Mouse (Mus musculus): ENCODE measurements around the gene Prkce. TPM values are rescaled to one million over a fixed set of nuclear protein-coding genes. Genes with fewer than 3 reads are reported as not detected.

The Prkce gene
- polyA plus RNA-seq, 1 experiment from 2014 or later = 6.7 TPM

GRCm38 (mm10) chr17:86393191-86393590 lies 225.6 kb downstream of the Prkce start:
- ATAC-seq (ENCODE audit: borderline replicate concordance, extremely low read depth, low FRiP score, low TSS enrichment) = no peak
- Histone ChIP-seq H3K9me3 (no peaks in the 10 kb centered on the region), H3K4me3 (no peak overlapping the region), H3K4me1 (no peaks in the 10 kb centered on the region), H3K36me3 (no peaks in the 10 kb centered on the region), H3K27me3 (no peaks in the 10 kb centered on the region), H3K27ac (no peak overlapping the region), H3K4me2 (no peak overlapping the region), H3K9ac (no peak overlapping the region)
- WGBS = 94% methylated on average over 10 of the region's 10 CpGs

GRCm38 (mm10) chr17:86397097-86397496 lies 229.5 kb downstream of the Prkce start:
- H3K27ac ChIP-seq = no peak overlapping the region

DNA sequence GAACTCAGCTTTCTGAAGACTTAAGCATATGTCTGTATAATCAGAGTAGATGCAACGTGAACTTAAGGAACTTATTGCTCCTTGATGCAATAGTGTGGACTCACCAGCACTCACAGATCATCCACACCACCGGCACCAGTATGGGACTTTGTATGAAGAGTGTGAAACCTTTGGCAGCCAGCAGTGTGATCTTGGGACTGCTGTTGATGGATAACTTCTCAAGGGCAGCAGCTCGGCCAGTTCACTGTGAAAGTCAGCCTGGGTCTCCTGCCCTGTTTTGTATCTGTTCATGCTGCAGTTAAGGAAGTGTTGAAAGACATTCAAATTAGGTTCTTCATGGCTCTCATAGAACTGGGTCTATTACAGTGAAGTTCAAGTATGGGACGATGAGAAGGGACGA lies 230.1 kb downstream of the Prkce start:
- H3K4me2 ChIP-seq = no peak overlapping the region
- no peaks in the 10 kb centered on the region for H3K9me3 ChIP-seq
- H3K27ac ChIP-seq = no peak overlapping the region
- no peak overlapping the region for H3K4me3 ChIP-seq
- ATAC-seq (ENCODE audit: borderline replicate concordance, extremely low read depth, low FRiP score, low TSS enrichment) = no peak
- no peak overlapping the region for H3K9ac ChIP-seq
- H3K4me1 ChIP-seq = no peaks in the 10 kb centered on the region
- WGBS = 58% methylated on average over 5 of the region's 5 CpGs
- H3K36me3 ChIP-seq = no peaks in the 10 kb centered on the region
- no peaks in the 10 kb centered on the region for H3K27me3 ChIP-seq

More at GRCm38 (mm10) chr17:86397097-86397496, 229.5 kb downstream of the Prkce start:
- H3K27me3 ChIP-seq = no peaks in the 10 kb centered on the region
- H3K4me2 ChIP-seq = no peak overlapping the region
- H3K9ac ChIP-seq = no peak overlapping the region
- no peaks in the 10 kb centered on the region for H3K4me1 ChIP-seq
- no peak for ATAC-seq (ENCODE audit: borderline replicate concordance, extremely low read depth, low FRiP score, low TSS enrichment)
- no peaks in the 10 kb centered on the region for H3K9me3 ChIP-seq
- H3K4me3 ChIP-seq = no peak overlapping the region
- H3K36me3 ChIP-seq = no peaks in the 10 kb centered on the region

DNA sequence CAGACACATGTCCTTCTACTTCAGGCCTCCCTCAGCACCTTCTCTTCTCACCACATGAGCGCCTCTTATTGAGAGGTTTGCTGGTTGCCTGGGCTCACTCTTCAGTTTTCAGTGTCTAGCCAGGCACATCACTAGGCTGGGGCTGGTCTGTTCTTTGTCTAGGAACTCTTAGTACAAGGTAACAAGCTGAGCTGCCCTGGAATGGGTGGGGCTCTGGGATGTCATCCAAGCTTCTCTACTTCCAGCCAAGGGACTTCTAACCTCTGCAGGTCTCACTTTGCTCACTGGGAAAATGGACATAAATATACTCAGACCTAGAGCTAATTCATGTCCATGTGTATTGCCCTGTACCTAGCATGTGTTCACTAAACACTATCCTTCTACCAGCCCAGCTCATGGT lies 230.6 kb downstream of the Prkce start:
- ATAC-seq (ENCODE audit: borderline replicate concordance, extremely low read depth, low FRiP score, low TSS enrichment) = no peak
- Histone ChIP-seq H3K9me3 (no peaks in the 10 kb centered on the region), H3K36me3 (no peaks in the 10 kb centered on the region), H3K9ac (no peak overlapping the region), H3K4me1 (no peaks in the 10 kb centered on the region), H3K27ac (no peak overlapping the region), H3K27me3 (no peaks in the 10 kb centered on the region), H3K4me2 (no peak overlapping the region), H3K4me3 (no peak overlapping the region)
- WGBS = 76% methylated on average over 1 of the region's 1 CpGs

DNA sequence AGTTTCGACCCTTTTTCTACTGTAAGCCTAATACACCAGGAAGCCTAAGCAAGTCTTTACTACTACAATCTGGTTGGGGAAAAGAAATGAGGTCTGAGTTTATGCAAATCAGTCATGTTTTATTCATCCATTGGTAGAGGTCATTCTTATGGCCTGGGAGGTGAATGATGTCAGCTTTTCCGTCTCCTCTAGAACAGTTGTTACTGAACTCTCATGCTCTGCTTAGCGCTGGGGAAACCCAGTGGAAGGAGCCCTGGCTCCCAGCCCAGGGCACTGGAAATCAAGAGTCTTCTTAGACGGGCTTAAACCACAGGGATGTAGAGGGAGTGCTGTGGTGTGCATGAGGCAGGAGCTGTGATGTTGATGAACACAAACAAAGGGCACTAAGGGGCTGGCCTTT lies 232.4 kb downstream of the Prkce start:
- H3K4me2 ChIP-seq = no peak overlapping the region
- no peak overlapping the region for H3K27ac ChIP-seq
- no peaks in the 10 kb centered on the region for H3K9me3 ChIP-seq
- H3K36me3 ChIP-seq = no peaks in the 10 kb centered on the region
- WGBS = 58% methylated on average over 4 of the region's 4 CpGs
- H3K27me3 ChIP-seq = no peaks in the 10 kb centered on the region
- H3K4me1 ChIP-seq = no peaks in the 10 kb centered on the region
- H3K4me3 ChIP-seq = no peak overlapping the region
- ATAC-seq (ENCODE audit: borderline replicate concordance, extremely low read depth, low FRiP score, low TSS enrichment) = no peak; the same call in 1 of the 2 replicates
- H3K9ac ChIP-seq = no peak overlapping the region

- peaks cover 11% of the 10 kb centered on the region; the same call in 1 of the 2 replicates for H3K4me1 ChIP-seq
- no peak overlapping the region for H3K4me3 ChIP-seq
- H3K9me3 ChIP-seq = no peaks in the 10 kb centered on the region
- H3K27ac ChIP-seq = no peak overlapping the region
- no peak overlapping the region for H3K4me2 ChIP-seq
- H3K27me3 ChIP-seq = no peaks in the 10 kb centered on the region
- 79% methylated on average over 11 of the region's 11 CpGs for WGBS
- H3K9ac ChIP-seq = no peak overlapping the region
- no peak for ATAC-seq (ENCODE audit: borderline replicate concordance, extremely low read depth, low FRiP score, low TSS enrichment)
- no peaks in the 10 kb centered on the region for H3K36me3 ChIP-seq
These were observed 237.4 kb downstream of the Prkce start for GRCm38 (mm10) chr17:86404795-86405501.

DNA sequence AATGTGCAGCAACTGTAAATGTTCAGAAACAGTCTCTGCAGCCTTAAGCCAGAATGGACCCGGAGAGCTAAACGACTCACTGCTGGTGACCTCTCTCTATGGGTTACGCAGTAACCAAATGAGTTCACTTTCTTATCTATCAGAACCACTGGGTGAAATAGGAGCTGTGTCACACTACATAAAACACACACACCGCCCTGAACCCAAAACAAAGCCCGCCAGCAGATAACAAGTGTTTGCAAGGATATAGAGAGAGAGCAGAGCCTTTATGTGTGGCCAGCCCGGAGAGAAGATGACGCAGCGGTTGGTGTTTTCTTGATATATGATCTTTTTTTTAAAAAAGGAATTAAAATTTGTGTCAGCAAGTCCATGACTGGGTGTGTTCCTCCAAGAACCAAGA lies 238.1 kb downstream of the Prkce start:
- Histone ChIP-seq H3K4me2 (no peak overlapping the region), H3K27me3 (no peaks in the 10 kb centered on the region), H3K9ac (no peak overlapping the region), H3K27ac (no peak overlapping the region), H3K36me3 (no peaks in the 10 kb centered on the region), H3K4me3 (no peak overlapping the region), H3K4me1 (peaks cover 11% of the 10 kb centered on the region; the same call in 1 of the 2 replicates), H3K9me3 (no peaks in the 10 kb centered on the region)
- 46% methylated on average over 8 of the region's 8 CpGs for WGBS
- ATAC-seq (ENCODE audit: borderline replicate concordance, extremely low read depth, low FRiP score, low TSS enrichment) = no peak

DNA sequence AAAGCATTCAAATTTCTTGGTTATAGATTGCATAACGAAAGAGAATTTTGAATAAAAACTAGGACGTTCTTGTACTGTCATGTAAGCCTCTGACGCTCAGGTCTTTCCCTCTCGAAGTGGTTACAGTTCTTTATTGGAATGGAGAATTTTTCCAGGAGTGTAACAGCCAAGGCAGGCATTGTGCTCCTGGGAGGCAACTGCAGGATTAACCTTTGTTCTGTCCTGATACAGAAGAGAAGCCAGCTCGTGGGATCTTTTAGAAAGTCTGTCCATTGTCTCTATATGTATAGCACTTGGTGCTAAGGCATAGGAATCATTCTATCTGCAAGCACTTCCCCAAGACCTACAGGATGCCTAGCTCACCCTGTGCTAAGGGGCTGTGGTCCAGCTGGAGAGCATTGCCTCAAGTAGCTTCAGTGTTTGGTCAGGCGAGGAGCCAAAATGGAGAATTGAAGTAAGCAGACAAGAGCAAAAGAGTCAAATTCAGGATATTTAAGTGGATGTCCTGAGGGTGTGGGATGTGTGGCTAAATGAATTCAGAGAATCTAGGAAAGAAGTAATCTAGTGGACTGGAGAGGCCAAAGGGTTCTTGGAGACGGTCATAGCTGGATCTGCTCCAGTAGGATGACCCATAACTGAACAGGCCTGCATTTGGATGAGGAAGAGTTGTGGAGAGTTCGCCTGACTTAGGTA lies 240.5 kb downstream of the Prkce start:
- H3K36me3 ChIP-seq = no peaks in the 10 kb centered on the region
- WGBS = 75% methylated on average over 8 of the region's 8 CpGs
- no peak overlapping the region for H3K27ac ChIP-seq
- no peak overlapping the region for H3K4me3 ChIP-seq
- H3K4me2 ChIP-seq = no peak overlapping the region
- ATAC-seq (ENCODE audit: borderline replicate concordance, extremely low read depth, low FRiP score, low TSS enrichment) = no peak
- H3K9me3 ChIP-seq = no peaks in the 10 kb centered on the region
- no peak overlapping the region for H3K9ac ChIP-seq
- H3K4me1 ChIP-seq = peaks cover 33% of the 10 kb centered on the region
- H3K27me3 ChIP-seq = no peaks in the 10 kb centered on the region

DNA sequence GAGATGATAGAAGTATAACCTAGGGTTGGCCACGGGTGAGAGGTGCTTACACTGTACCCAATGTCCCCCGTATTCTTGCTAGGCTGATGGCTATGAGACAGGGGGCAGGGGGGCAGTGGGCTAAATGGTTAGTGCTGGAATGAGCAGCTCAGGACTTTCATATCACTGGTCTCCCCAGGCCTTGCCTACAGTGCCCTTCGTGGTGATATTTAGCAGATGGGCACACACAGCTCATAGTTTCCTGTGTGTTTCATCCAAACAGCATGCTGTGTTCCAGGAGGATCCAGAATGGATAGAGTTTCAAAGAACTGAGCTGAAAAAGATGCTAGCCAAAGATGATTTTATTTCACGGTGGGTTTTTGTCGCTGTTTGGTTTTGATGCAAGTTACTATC lies 241.0 kb downstream of the Prkce start:
- WGBS = 84% methylated on average over 5 of the region's 5 CpGs
- H3K9me3 ChIP-seq = no peaks in the 10 kb centered on the region
- H3K4me2 ChIP-seq = no peak overlapping the region
- no peak overlapping the region for H3K4me3 ChIP-seq
- peaks cover 33% of the 10 kb centered on the region for H3K4me1 ChIP-seq
- H3K27ac ChIP-seq = no peak overlapping the region
- ATAC-seq (ENCODE audit: borderline replicate concordance, extremely low read depth, low FRiP score, low TSS enrichment) = no peak
- no peaks in the 10 kb centered on the region for H3K36me3 ChIP-seq
- H3K27me3 ChIP-seq = no peaks in the 10 kb centered on the region
- no peak overlapping the region for H3K9ac ChIP-seq

DNA sequence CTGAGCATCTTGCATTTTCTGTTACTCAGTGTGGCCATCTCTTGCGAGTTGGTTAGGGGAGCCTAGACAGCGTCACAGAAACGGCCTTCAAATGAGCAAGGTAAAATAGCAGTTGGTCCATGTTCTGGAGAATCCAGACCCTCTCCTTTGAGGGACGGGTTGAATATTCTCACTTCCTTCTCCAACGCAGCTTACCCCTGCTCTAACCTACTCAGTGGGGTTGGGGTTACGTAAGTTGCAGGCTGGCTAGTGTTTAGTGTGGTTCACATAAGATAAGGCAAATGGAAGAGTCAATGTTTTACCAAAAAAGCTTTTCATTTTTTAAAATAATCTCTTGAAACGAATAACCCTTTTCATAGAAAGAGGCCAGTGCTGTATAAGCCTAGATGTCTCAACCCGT lies 241.9 kb downstream of the Prkce start:
- no peak overlapping the region for H3K4me2 ChIP-seq
- no peaks in the 10 kb centered on the region for H3K27me3 ChIP-seq
- no peak overlapping the region for H3K9ac ChIP-seq
- no peaks in the 10 kb centered on the region for H3K9me3 ChIP-seq
- H3K4me3 ChIP-seq = no peak overlapping the region
- WGBS = 81% methylated on average over 8 of the region's 8 CpGs
- H3K36me3 ChIP-seq = no peaks in the 10 kb centered on the region
- no peak overlapping the region for H3K27ac ChIP-seq
- no peak for ATAC-seq (ENCODE audit: borderline replicate concordance, extremely low read depth, low FRiP score, low TSS enrichment)
- peaks cover 33% of the 10 kb centered on the region for H3K4me1 ChIP-seq

DNA sequence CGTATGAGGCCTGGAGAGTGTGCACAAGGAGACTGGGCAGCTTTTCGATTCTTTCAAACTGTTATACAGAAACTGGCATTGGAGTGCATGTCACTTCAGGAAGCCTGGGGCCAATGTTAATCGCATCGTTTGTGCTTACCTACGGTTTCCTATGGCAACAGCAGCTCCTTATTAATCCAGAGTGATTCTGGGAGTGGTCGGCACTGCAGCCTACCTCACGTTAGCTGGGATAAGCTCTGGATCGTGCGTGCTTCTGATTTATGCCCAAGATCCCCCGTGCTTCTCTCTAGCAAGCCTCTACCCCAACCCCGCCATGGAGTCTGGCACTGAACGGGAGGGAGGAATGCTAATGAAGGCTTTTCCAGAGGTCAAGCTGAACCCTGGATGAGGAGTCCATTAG lies 242.9 kb downstream of the Prkce start:
- H3K9me3 ChIP-seq = no peaks in the 10 kb centered on the region
- H3K4me2 ChIP-seq = no peak overlapping the region
- no peak overlapping the region for H3K4me3 ChIP-seq
- no peak for ATAC-seq (ENCODE audit: borderline replicate concordance, extremely low read depth, low FRiP score, low TSS enrichment)
- H3K27ac ChIP-seq = peak overlapping the region; percentile 29; the same call in 1 of the 2 replicates
- H3K27me3 ChIP-seq = no peaks in the 10 kb centered on the region
- no peaks in the 10 kb centered on the region for H3K36me3 ChIP-seq
- H3K9ac ChIP-seq = no peak overlapping the region
- peaks cover 33% of the 10 kb centered on the region for H3K4me1 ChIP-seq
- WGBS = 66% methylated on average over 12 of the region's 12 CpGs

- Histone ChIP-seq H3K9me3 (no peaks in the 10 kb centered on the region), H3K36me3 (no peaks in the 10 kb centered on the region), H3K4me2 (no peak overlapping the region), H3K9ac (no peak overlapping the region), H3K27ac (no peak overlapping the region), H3K4me1 (peaks cover 33% of the 10 kb centered on the region), H3K27me3 (no peaks in the 10 kb centered on the region), H3K4me3 (no peak overlapping the region)
- WGBS = 51% methylated on average over 6 of the region's 6 CpGs
- ATAC-seq (ENCODE audit: borderline replicate concordance, extremely low read depth, low FRiP score, low TSS enrichment) = peak; percentile 37; the same call in 1 of the 2 replicates
These were observed 244.6 kb downstream of the Prkce start for GRCm38 (mm10) chr17:86412141-86412540.
